Mouse (Mus musculus): Measurements from ENCODE around the gene Ctnnbip1. TPM values are rescaled to one million over a fixed set of nuclear protein-coding genes. Genes with fewer than 3 reads are reported as not detected.

Gene Ctnnbip1
- polyA plus RNA-seq, 1 experiment from 2014 or later: 105 TPM

DNA sequence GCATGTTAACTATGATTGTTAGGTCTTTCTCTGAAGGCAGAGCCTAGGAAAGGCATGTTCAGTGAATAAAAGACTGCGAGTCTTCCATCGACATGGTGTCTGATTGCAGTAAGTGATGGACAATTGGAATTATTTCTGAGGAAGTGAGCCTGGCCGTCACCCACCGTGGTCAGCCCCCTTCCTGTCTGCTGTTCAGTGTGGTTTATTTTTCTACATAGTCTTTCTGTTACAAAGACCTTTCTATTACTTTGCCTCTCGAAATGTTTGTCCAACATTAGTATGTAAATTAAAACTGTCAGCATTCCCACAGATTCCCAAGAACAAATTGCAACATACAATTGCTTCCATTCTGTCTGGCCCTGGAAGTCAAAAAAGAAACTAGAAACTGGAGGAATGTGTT is 18.2 kb upstream of the Ctnnbip1 start:
- Histone ChIP-seq H3K36me3 (peaks cover 29% of the 10 kb centered on the region), H3K9me3 (no peaks in the 10 kb centered on the region), H3K27ac (replicated peaks) (no peak overlapping the region), H3K9ac (no peak overlapping the region), H3K4me1 (replicated peaks) (no peaks in the 10 kb centered on the region), H3K4me2 (no peak overlapping the region), H3K27me3 (no peaks in the 10 kb centered on the region), H3K4me3 (no peak overlapping the region)
- 71% methylated on average over 5 of the region's 5 CpGs for WGBS
- ATAC-seq (ENCODE audit: low FRiP score, low read depth): no peak

DNA sequence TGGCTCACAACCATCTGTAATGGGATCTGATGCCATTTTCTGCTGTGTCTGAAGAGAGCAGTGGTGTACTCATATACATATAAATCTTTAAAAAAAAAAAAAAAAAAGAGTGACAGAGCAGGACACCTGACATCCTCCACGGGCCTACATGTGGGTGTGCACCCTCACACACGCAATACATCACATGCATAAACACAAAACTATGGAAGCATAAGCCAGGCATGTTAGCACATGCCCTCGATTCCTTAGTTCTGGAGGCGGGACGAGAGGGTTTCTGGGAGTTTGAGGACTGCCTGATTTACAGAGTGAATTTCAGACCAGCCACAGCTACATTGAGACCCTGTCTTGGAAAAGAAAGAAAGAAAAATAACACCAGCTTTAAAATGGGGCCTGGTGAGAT is 13.7 kb upstream of the Ctnnbip1 start:
- Histone ChIP-seq H3K4me3 (no peak overlapping the region), H3K27ac (replicated peaks) (peak overlapping the region; percentile 43; the same call in 1 of the 2 replicates), H3K36me3 (no peaks in the 10 kb centered on the region), H3K9me3 (no peaks in the 10 kb centered on the region), H3K27me3 (no peaks in the 10 kb centered on the region), H3K4me1 (replicated peaks) (no peaks in the 10 kb centered on the region), H3K9ac (no peak overlapping the region), H3K4me2 (no peak overlapping the region)
- 84% methylated on average over 5 of the region's 5 CpGs for WGBS
- ATAC-seq (ENCODE audit: low FRiP score, low read depth): no peak

DNA sequence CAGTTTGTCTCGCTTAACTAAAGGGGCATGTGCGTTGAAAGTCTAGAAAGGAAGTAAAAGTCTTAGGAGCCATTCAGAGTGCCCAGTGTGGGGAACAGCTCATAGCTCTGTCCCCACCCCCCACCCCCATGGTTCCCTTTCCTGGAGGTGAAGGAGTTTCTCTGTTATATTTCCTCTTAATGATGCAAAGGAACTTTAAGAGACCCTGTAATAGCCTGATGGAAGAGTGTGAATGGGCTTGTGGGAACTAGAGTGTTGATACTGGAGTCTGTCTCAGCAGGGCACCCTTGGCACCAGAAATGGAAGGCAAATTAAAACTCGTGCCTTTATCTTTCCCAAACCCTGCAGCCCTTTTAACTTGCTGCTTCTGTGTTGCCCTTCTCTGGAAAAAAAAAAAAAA is 13.2 kb upstream of the Ctnnbip1 start:
- H3K36me3 ChIP-seq: no peaks in the 10 kb centered on the region
- no peak overlapping the region for H3K4me3 ChIP-seq
- H3K9ac ChIP-seq: no peak overlapping the region
- 29% methylated on average over 3 of the region's 3 CpGs for WGBS
- H3K27me3 ChIP-seq: no peaks in the 10 kb centered on the region
- H3K9me3 ChIP-seq: no peaks in the 10 kb centered on the region
- no peak for ATAC-seq (ENCODE audit: low FRiP score, low read depth)
- H3K27ac ChIP-seq (replicated peaks): peak overlapping the region; percentile 43; the same call in 1 of the 2 replicates
- H3K4me1 ChIP-seq (replicated peaks): no peaks in the 10 kb centered on the region
- H3K4me2 ChIP-seq: no peak overlapping the region

DNA sequence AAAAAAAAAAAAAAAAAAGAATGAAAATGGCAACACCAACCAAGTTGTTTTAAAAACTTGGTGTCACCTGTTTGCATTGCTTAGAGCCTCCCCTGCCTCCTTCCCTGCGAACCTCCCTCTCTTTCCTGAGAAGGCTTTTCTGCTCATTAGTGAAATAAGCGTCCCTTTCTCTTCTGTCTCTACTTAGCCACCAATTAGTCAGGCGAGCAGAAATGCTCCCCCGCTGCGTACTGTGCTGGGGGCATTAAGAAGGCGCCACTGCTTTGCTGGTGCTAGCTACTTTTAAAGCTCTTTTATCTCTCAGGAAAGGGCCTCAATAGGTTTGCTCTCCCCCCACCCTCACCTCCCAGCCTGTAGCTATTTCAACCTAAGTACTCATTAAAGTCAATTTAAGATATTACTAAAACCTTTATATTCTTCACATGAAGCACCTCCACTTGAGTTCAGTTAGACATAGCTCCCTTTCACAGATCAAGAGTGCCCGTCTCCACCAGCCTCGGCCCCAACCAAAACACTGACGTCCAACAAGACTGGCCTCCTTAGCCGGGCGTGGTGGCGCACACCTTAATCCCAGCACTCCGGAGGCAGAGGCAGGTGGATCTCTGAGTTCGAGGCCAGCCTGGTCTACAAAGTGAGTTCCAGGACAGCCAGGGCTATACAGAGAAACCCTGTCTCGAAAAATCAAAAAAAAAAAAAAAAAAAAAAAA is 12.6 kb upstream of the Ctnnbip1 start:
- 64% methylated on average over 15 of the region's 15 CpGs for WGBS
- Histone ChIP-seq H3K4me1 (replicated peaks) (no peaks in the 10 kb centered on the region), H3K9me3 (no peaks in the 10 kb centered on the region), H3K27ac (replicated peaks) (no peak overlapping the region), H3K36me3 (no peaks in the 10 kb centered on the region), H3K4me3 (no peak overlapping the region), H3K4me2 (no peak overlapping the region), H3K9ac (no peak overlapping the region), H3K27me3 (no peaks in the 10 kb centered on the region)
- ATAC-seq (ENCODE audit: low FRiP score, low read depth): no peak

DNA sequence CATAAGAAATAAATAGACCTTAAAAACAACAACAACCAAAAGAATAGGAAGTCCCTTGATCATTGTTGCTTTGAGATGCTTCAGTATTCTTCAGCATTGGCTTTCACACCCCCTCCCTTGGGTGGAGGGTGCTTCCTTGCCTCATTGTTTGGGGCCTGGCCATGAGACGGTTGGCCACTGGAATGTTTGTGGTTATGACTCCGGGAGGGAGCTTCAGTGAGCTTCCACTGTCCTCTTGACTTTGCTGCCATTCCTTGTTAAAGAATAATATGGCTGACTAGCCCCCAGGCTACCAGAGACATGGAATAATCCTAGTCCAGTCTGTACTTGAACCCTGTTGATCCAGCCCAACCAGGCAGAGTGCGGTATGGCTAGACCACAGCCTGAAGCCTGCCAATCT is 11.1 kb upstream of the Ctnnbip1 start:
- Histone ChIP-seq H3K36me3 (no peaks in the 10 kb centered on the region), H3K4me3 (no peak overlapping the region), H3K27ac (replicated peaks) (no peak overlapping the region), H3K4me2 (no peak overlapping the region), H3K27me3 (no peaks in the 10 kb centered on the region), H3K9ac (no peak overlapping the region), H3K9me3 (no peaks in the 10 kb centered on the region), H3K4me1 (replicated peaks) (peaks cover 9% of the 10 kb centered on the region; the same call in 1 of the 2 replicates)
- ATAC-seq (ENCODE audit: low FRiP score, low read depth): no peak
- 81% methylated on average over 3 of the region's 3 CpGs for WGBS

DNA sequence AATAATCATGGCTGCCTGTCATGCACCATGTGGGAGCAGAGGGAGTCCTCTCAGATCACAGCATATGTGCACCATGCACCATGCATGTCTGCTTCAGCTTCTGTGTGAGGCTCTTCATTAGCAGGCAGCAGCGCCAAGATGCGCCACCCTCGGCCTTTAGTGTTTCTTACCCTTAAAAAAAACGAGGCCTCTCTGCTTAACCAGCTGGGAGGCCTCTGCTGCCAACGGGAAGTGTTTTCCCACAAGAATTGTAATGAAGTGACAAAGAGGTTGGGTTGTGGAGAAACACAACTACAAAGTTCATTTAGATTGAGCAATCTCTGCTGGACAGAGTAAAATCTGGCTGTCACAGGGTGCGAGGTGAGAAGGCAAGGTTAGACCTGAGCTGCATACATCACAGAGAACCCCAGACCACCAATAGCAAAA is 6.8 kb upstream of the Ctnnbip1 start:
- no peak overlapping the region for H3K4me2 ChIP-seq
- no peaks in the 10 kb centered on the region for H3K27me3 ChIP-seq
- no peaks in the 10 kb centered on the region for H3K9me3 ChIP-seq
- no peaks in the 10 kb centered on the region for H3K36me3 ChIP-seq
- 33% methylated on average over 6 of the region's 6 CpGs for WGBS
- H3K4me1 ChIP-seq (replicated peaks): peaks cover 9% of the 10 kb centered on the region; the same call in 1 of the 2 replicates
- H3K9ac ChIP-seq: no peak overlapping the region
- ATAC-seq (ENCODE audit: low FRiP score, low read depth): peak; percentile 54; the same call in 1 of the 2 replicates
- no peak overlapping the region for H3K4me3 ChIP-seq
- no peak overlapping the region; the same call in none of the 2 replicates for H3K27ac ChIP-seq (replicated peaks)

DNA sequence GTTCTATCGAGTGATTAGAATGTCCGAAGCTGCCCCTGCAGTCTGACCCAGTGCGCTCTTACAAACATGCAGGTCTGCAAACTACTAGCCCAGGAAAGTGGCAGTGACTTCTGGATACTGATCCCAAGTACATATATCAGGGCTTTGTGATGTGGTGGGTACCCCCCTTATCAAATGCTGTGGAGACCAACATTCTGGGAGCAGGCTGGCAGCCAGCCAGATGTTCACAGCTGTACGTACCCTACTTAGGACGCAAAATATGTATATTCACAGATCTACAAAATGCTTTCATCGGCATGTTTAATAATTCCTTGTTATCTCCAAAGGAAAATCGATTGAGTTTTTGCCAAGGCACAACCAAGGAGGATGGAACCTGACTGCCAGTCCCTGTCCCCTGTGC is 6.0 kb upstream of the Ctnnbip1 start:
- H3K4me3 ChIP-seq: no peak overlapping the region
- no peaks in the 10 kb centered on the region for H3K9me3 ChIP-seq
- H3K4me2 ChIP-seq: no peak overlapping the region
- H3K27me3 ChIP-seq: no peaks in the 10 kb centered on the region
- no peak overlapping the region; the same call in 1 of the 2 replicates for H3K27ac ChIP-seq (replicated peaks)
- 77% methylated on average over 7 of the region's 7 CpGs for WGBS
- H3K9ac ChIP-seq: no peak overlapping the region
- no peak for ATAC-seq (ENCODE audit: low FRiP score, low read depth)
- no peaks in the 10 kb centered on the region for H3K36me3 ChIP-seq
- peaks cover 9% of the 10 kb centered on the region; the same call in 1 of the 2 replicates for H3K4me1 ChIP-seq (replicated peaks)

DNA sequence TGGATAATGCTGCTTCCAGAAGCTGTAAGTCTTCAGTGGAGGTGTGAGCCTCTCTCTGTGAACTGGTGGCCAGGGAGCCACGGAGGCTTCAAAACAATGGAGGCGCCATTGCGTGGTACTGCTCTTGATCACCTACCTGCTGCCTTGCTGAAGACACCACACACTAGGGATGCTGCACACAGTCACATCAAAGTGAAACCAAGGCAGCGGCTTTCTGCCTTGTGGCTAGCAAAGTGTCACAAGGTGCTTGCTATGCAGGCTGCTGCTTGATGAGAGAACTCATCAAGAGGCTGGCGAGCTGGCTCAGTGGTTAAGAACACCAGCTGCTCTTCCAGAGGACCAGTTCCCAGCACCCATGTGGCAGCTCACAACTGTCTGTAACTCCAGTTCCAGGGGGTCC is 2.3 kb upstream of the Ctnnbip1 start:
- peaks cover 30% of the 10 kb centered on the region for H3K4me1 ChIP-seq (replicated peaks)
- WGBS: 88% methylated on average over 5 of the region's 5 CpGs
- no peak overlapping the region for H3K27ac ChIP-seq (replicated peaks)
- H3K9me3 ChIP-seq: no peaks in the 10 kb centered on the region
- H3K27me3 ChIP-seq: no peaks in the 10 kb centered on the region
- H3K9ac ChIP-seq: no peak overlapping the region
- ATAC-seq (ENCODE audit: low FRiP score, low read depth): no peak
- no peak overlapping the region for H3K4me3 ChIP-seq
- no peak overlapping the region for H3K4me2 ChIP-seq
- no peaks in the 10 kb centered on the region for H3K36me3 ChIP-seq

DNA sequence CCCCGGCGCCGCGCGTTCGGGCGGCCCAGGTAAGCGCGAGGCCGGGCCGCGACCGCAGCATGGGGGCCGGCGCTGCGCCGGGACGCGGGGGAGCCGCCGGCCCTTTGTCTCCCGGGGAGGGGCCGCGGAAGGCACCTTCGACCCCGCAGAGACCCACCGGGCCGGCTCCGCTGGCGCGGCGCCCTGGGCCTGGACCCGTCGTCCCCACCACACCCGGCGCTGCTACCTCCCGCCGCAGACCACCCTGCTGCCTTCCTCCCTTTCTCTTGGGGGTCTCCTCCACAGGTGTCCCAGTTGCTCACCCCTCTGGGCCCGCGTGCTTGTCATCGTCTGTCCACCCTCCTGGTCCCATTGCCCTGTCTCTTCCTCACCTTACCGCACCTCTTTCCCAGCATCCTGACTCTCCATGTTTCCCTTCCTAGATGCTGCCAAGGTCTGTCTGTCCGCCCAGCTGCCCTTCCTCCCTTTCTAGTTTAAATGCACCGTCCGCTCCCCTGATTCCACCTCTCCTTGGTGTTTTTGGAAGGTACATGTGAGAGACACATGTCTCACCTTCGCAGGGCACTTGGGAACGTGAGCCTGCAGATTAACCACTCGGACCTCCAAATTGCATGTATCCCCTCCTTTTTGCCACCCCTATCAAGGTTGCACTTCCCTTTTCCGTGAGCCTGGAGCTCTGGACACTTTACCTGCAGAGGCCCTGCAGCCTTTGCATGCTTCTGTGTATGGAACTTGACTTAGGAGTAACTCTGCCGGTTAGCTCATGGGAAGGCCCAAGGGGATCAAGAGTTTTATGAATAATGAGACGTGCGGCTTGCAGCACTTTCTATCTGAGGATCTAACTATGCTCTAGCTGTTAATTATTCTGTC is 550 bp downstream of the Ctnnbip1 start:
- peaks cover 36% of the 10 kb centered on the region for H3K4me1 ChIP-seq (replicated peaks)
- no peaks in the 10 kb centered on the region for H3K9me3 ChIP-seq
- peak overlapping the region; percentile 89 for H3K4me3 ChIP-seq
- H3K4me2 ChIP-seq: peak overlapping the region; percentile 90
- no peak for ATAC-seq (ENCODE audit: low FRiP score, low read depth)
- WGBS: 4% methylated on average over 31 of the region's 52 CpGs
- H3K9ac ChIP-seq: peak overlapping the region; percentile 91
- no peaks in the 10 kb centered on the region for H3K27me3 ChIP-seq
- H3K36me3 ChIP-seq: no peaks in the 10 kb centered on the region
- H3K27ac ChIP-seq (replicated peaks): peak overlapping the region; percentile 67

DNA sequence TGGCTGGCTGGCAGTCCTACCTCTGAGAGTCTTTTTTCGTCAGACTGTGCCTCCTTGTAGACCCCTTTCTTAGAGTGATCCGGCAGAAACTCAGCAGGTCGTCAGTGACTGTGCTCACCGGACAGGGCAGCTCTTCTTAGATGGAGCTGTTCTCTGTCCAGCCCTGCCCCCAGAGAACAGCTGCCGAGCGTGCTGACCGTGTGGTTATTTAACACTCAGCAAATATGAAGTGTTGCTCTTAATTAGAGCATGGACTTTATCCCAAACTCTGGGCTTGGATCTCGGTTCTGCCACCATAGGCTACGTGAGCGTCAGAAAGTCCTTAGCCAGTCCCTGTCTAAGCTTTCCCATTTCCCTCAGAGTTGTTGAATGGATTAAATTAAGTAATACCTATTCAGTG is 3.2 kb downstream of the Ctnnbip1 start:
- Histone ChIP-seq H3K9ac (no peak overlapping the region), H3K4me3 (no peak overlapping the region), H3K9me3 (no peaks in the 10 kb centered on the region), H3K36me3 (no peaks in the 10 kb centered on the region), H3K4me1 (replicated peaks) (peaks cover 42% of the 10 kb centered on the region), H3K27ac (replicated peaks) (no peak overlapping the region), H3K27me3 (no peaks in the 10 kb centered on the region), H3K4me2 (no peak overlapping the region)
- ATAC-seq (ENCODE audit: low FRiP score, low read depth): no peak
- 68% methylated on average over 10 of the region's 10 CpGs for WGBS

DNA sequence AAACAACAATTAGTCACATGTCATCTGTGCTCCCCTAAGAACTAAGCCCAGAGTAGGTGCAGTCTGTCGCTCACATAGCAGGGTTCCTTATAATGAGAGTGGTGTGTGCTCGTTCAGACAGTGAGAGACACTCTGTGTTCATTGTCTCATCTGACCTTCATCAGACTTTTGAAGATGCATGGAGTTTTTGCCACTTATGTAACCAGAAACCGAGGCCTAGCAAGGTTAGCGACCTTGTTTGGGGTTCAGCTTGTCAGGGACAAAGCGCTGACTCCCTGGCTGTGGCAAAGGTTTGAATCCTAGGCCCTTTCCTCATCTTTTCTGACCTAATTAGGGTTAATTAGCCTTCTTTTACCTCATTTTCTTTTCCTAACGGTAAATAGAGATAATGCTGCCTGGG is 5.9 kb downstream of the Ctnnbip1 start:
- H3K27ac ChIP-seq (replicated peaks): no peak overlapping the region
- no peaks in the 10 kb centered on the region for H3K9me3 ChIP-seq
- no peak overlapping the region for H3K4me2 ChIP-seq
- 65% methylated on average over 6 of the region's 6 CpGs for WGBS
- H3K4me1 ChIP-seq (replicated peaks): peaks cover 46% of the 10 kb centered on the region
- H3K36me3 ChIP-seq: no peaks in the 10 kb centered on the region
- H3K9ac ChIP-seq: no peak overlapping the region
- no peak overlapping the region for H3K4me3 ChIP-seq
- no peaks in the 10 kb centered on the region for H3K27me3 ChIP-seq
- ATAC-seq (ENCODE audit: low FRiP score, low read depth): no peak

DNA sequence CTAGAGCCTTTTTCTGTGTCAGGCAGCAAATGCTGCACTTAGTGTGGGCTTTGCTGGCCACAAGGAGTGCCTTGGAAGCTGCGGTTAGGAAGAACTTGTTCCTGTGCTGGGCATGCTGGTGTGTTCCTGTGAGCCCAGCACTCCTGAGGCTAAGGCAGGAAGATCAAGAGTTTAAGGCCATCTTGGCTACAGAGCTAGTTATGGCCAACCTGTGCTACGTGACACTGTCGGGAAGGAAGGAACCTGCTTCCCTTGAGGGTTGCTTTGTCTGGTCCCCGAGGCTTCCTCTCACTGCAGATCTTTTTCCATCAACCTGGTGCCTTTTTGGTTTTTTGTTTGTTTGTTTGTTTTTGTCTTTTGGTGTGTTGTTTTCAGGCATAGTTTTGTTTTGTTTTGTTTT is 7.1 kb downstream of the Ctnnbip1 start:
- Histone ChIP-seq H3K27ac (replicated peaks) (no peak overlapping the region), H3K36me3 (no peaks in the 10 kb centered on the region), H3K4me3 (no peak overlapping the region), H3K4me1 (replicated peaks) (peaks cover 36% of the 10 kb centered on the region), H3K9ac (no peak overlapping the region), H3K27me3 (no peaks in the 10 kb centered on the region), H3K9me3 (no peaks in the 10 kb centered on the region), H3K4me2 (no peak overlapping the region)
- WGBS: 90% methylated on average over 4 of the region's 4 CpGs
- ATAC-seq (ENCODE audit: low FRiP score, low read depth): no peak

Data from hindbrain, embryonic 15.5 days (tissue).